Mouse (Mus musculus): ENCODE measurements around the gene Npm1.

GRCm38 (mm10) chr11:33195531-33196446 lies 32.8 kb upstream of the Npm1 start:
- TF ChIP-seq POLR2A (IDR thresholded peaks at IDR 0.05; ENCODE audit: borderline replicate concordance, extremely low read depth, low read depth, low read length): no peak
- no peak for TF ChIP-seq CTCF (IDR thresholded peaks at IDR 0.05; ENCODE audit: insufficient read depth, low read length)
